Mouse (Mus musculus) olfactory bulb, adult 2 months (tissue): Measurements from ENCODE around the gene Dhrs1.

Experiments
- CTCF ChIP-seq: fragments of 200-500 bp; IDR thresholded peaks from 2 replicates; pipeline ENCODE4 v1.5.1; 2012; ENCODE audit warnings: low read depth, mild to moderate bottlenecking, low read length, moderate library complexity; ENCODE audit not compliant: insufficient read depth
- POLR2A ChIP-seq: fragments of 200-500 bp; IDR thresholded peaks from 2 replicates; pipeline ENCODE4 v1.6.1; 2012; ENCODE audit warnings: mild to moderate bottlenecking, low read depth, low read length, moderate library complexity; ENCODE audit not compliant: insufficient read depth

DNA sequence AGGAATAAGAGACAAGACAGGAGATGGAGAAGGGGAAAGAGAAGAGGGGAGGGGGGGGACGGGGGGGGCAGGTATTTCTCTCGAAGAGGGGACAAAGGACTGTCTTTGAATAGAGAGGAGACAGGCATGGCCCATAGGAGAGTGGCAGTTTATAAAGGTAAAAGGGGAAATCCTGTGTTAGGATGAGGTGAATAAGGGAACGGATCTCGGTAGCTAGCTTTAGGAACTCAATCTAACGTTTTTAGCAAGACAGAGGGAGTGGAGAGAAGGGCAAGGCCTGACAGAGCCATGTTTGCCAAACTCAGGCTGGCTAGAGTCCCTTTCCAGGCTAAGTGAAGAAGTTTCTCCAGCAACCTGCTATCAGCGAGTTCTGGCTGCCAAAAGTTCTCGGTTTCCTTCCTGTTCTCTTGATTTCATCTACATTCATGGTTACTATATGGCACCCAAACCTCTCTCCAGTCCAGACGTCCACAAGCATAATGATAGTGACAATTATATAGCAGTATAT is 23.0 kb downstream of the Dhrs1 start:
- no peak for TF ChIP-seq CTCF
- no peak for TF ChIP-seq POLR2A
